Mouse (Mus musculus) gastrocnemius, postnatal 36 days (tissue): ENCODE results near the gene Cenps. TPM values are rescaled to one million over a fixed set of nuclear protein-coding genes. Genes with fewer than 3 reads are reported as not detected.
A peak's percentile ranks its signal among the peaks of the same experiment; 100 is the strongest.
"Not testable (repeated sequence)": the region's sequence is repeated elsewhere in the genome, so short reads cannot be mapped to it uniquely, and the experiment has no call there.

Source experiments
- DNase-seq, 2 experiments: peaks; one replicate each; pipeline ENCODE4 v3.0.0; 2022
- intact Hi-C: fragments of 180-260 bp; cut with DNase I; formaldehyde crosslinking; loops from one replicate; pipeline ENCODE4 v1.15.1; 2025
- total RNA-seq, 2 experiments: library from RNA; stranded (reverse); gene quantifications; 2 replicates each; pipeline ENCODE4 v1.2.3; 2021

Cenps gene
- total RNA-seq, 2 experiments from 2014 or later: 5.0 to 6.1 TPM

GRCm38 (mm10) chr4:149126663-149127062 is 10.8 kb downstream of the Cenps start, which contains the start of gene Cort:
Gene Cort (minus strand): TSS chr4:149126763.
- no peak for DNase-seq
- intact Hi-C loops: no loop called here

GRCm38 (mm10) chr4:149126115-149126509 is 11.3 kb downstream of the Cenps start:
- intact Hi-C loops: no loop called here
- no peak for DNase-seq

GRCm38 (mm10) chr4:149125341-149126114 is 11.9 kb downstream of the Cenps start:
- no peak for DNase-seq
- intact Hi-C loops: no loop called here

GRCm38 (mm10) chr4:149123432-149123831 is 14.0 kb downstream of the Cenps start:
- intact Hi-C loops: no loop called here
- DNase-seq: no peak

GRCm38 (mm10) chr4:149119978-149120562 is 17.4 kb downstream of the Cenps start:
- DNase-seq, intact Hi-C loops: not testable (repeated sequence)

- DNase-seq: peak; percentile 86 to 87
- intact Hi-C loops: no loop called here
These were observed 33.4 kb downstream of the Cenps start, which contains the start of gene Dffa for GRCm38 (mm10) chr4:149103875-149104561. Gene Dffa (plus strand): TSS chr4:149104146.

GRCm38 (mm10) chr4:149101456-149101855 is 36.0 kb downstream of the Cenps start:
- no peak for DNase-seq
- intact Hi-C loops: no loop called here

GRCm38 (mm10) chr4:149100449-149100848 is 37.0 kb downstream of the Cenps start:
- intact Hi-C loops: not testable (repeated sequence)

GRCm38 (mm10) chr4:149099369-149100017 is 37.9 kb downstream of the Cenps start, which contains the start of gene Pex14:
Gene Pex14 (minus strand): TSS chr4:149099876.
- peak; percentile 84 to 85 for DNase-seq
- intact Hi-C loops: no loop called here

More at GRCm38 (mm10) chr4:149100449-149100848, 37.0 kb downstream of the Cenps start:
- DNase-seq: not testable (repeated sequence)

- intact Hi-C loops: no loop called here
- no peak for DNase-seq
These were observed 38.9 kb downstream of the Cenps start for GRCm38 (mm10) chr4:149098571-149098970.

- DNase-seq: no peak
- intact Hi-C loops: no loop called here
These were observed 39.5 kb downstream of the Cenps start for GRCm38 (mm10) chr4:149097956-149098355.

GRCm38 (mm10) chr4:149091364-149091763 is 46.1 kb downstream of the Cenps start:
- intact Hi-C loops: no loop called here
- DNase-seq: no peak

- no peak for DNase-seq
- intact Hi-C loops: no loop called here
These were observed 52.0 kb downstream of the Cenps start for GRCm38 (mm10) chr4:149085381-149085780.

- peak; percentile 43 to 44 for DNase-seq
- intact Hi-C loops: no loop called here
These were observed 55.9 kb downstream of the Cenps start for GRCm38 (mm10) chr4:149081528-149081927.

- intact Hi-C loops: no loop called here
- no peak for DNase-seq
These were observed 57.3 kb downstream of the Cenps start for GRCm38 (mm10) chr4:149080111-149080510.

GRCm38 (mm10) chr4:149079629-149080028 is 57.8 kb downstream of the Cenps start:
- intact Hi-C loops: loop anchor here (5.0 kb wide), 1 partner anchor 377 kb away; no protein-coding TSS in a partner anchor
- DNase-seq: no peak

- intact Hi-C loops: loop anchor here (5.0 kb wide), 1 partner anchor 376 kb away; no protein-coding TSS in a partner anchor
- no peak for DNase-seq
These were observed 59.2 kb downstream of the Cenps start for GRCm38 (mm10) chr4:149078261-149078660.
